Mouse (Mus musculus): ENCODE data around the gene Psd4.

Psd4 gene

GRCm38 (mm10) chr2:24429806-24430205 lies 62.4 kb downstream of the Psd4 start:
- no peak for DNase-seq (ENCODE audit: low read depth in 2 of 2, low spot score in 2 of 2)

DNA sequence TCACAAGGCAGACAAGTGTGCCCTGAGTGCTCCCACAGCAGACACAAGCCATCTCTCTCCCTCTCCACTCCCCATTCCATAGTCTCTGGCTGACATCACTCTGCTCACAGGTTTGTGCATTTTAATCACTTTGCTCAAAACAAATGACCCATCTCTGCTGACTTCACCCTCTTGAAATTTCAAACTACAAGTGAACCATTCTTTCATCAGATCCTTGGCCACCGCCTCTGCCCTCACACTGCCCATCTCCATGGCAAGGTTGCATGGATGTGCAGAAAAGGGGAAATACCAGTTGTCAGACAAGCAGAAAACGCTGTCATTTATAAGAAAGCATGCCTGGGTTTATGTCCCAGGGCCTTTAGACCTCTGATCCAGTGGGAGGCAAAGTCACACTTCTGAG lies 67.3 kb downstream of the Psd4 start:
- no peak for DNase-seq (ENCODE audit: low read depth in 2 of 2, low spot score in 2 of 2)

- no peak for DNase-seq (ENCODE audit: low read depth in 2 of 2, low spot score in 2 of 2)
These were observed 68.3 kb downstream of the Psd4 start for GRCm38 (mm10) chr2:24435699-24436098.

DNA sequence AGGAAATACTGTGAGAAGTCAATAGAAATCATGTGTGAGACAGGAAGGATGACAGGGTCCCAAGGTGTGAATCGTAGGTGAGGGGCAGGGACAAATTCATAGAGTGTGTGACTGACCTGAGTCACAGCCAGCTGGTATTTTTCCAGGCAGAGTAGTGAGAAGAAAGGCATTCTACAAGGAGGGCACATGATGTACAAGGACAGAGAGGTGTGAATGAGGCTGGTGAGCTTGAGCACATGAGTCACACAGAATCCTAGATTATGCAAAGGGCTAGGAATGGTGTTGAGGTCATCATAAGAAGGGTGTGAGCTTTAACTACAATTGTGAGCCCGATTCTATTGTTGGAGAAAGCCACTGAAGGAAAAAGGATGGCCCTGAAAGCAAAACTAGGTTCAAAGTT lies 72.7 kb downstream of the Psd4 start:
- no peak for DNase-seq (ENCODE audit: low read depth in 2 of 2, low spot score in 2 of 2)

DNA sequence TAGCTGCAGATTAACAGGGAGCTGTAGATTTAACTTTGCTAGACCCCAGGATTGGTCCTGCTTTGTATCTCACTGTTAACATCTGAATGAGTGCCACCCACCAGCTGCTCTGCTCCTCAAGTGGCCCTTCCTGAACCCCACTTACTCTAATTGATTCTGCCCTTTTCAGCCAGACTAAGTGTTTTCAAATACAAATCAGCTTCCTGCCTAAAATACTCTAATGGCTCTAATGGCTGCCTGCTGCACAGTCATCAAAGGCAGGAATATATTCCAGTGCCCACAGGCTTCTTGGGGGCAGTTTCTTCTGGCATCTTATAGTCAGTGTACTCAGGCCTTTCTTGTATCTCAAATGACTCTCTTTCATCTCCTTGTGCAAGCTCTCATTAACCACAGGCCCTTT lies 74.5 kb downstream of the Psd4 start:
- no peak for DNase-seq (ENCODE audit: low read depth in 2 of 2, low spot score in 2 of 2)

- no peak for DNase-seq (ENCODE audit: low read depth in 2 of 2, low spot score in 2 of 2)
These were observed 75.0 kb downstream of the Psd4 start for GRCm38 (mm10) chr2:24442303-24442925.

GRCm38 (mm10) chr2:24443256-24443790 lies 75.9 kb downstream of the Psd4 start:
- DNase-seq (ENCODE audit: low read depth in 2 of 2, low spot score in 2 of 2): no peak

DNA sequence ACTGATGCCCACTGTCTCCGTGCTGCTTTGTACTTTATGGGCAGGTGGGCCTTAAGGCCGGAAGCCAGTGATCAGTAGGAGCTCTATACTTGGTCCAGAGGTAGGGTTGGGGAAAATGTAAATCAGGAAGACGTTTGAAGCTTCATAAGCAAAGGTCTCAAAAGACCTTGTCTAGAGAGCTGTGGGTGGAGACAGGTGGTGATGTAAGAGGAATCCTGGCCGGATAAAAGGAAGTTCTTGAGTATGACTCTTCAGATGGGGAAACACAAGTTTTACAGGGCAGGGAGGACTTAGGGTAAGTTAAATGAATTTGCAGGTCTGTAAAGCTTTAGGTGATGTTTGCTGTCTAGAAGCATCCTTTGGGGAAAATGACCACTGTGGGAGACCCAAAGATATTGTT lies 81.7 kb downstream of the Psd4 start:
- no peak for DNase-seq (ENCODE audit: low read depth in 2 of 2, low spot score in 2 of 2)

GRCm38 (mm10) chr2:24453206-24453605 lies 85.8 kb downstream of the Psd4 start:
- no peak for DNase-seq (ENCODE audit: low read depth in 2 of 2, low spot score in 2 of 2)

DNA sequence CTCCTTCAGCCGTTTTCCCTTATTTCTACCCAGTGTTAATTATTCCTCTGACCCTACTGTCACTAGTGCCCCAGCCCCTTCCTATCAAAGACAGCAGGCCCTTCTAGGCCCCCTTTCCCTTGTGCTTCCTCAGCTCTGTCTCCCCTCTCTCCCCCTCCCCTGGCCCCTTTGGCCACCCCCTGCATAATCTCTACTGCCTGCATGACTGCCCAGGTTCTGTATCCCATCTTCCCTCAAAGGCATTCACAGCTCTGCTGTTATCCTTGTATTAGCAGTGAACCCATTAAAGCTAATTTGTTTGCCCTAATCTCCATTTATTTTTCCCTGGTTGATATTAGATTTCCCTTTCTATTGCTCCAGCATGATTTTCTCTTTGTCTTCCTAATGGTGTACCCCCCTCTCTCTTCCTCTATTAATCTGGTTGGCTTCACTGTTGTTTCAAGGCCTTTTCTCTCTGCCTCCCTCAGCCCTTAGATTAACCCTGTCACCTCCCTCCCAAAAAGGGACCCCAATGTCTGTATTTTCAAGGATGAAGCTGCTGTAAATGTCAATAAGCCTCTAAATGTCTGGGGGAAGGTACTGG lies 87.1 kb downstream of the Psd4 start:
- DNase-seq (ENCODE audit: low read depth in 2 of 2, low spot score in 2 of 2): no peak

DNA sequence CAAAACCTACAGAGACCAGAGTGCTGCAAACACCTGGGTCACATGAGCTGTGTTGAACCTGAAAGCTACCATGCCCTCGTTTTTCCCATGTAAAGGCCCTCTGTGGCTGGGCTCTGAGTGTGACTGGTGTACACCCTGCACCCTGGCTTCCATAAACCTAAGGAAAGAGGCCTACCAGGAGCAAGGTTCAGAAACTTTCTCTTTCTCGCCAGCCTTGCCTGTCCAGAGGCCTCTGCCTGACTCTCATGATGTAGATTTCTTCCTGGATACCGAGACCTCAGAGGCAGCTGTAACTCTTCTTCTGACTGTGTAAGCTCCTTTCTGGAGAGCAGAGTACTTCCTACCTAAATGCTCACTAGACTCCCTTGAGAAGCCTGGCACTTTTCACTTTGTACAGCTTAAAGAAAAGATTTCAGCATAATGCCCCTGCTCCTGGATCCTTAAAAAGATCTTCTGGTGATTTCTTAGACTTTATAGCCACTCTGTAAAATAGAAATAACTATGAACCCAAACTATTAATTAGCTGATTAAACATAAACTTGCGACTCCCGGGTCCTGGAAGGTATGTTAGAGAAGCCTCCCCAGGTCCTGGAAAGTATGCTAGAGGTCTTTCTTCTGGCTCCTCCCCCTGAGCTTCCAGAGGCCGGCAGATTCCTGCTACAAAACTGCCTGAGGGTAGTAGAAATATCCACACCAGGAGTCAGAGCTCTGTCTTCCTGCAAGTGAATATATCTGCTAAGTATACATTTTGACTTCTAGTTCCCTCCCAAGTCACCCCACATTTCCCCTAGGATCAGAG lies 87.9 kb downstream of the Psd4 start:
- DNase-seq (ENCODE audit: low read depth in 2 of 2, low spot score in 2 of 2): no peak

- DNase-seq (ENCODE audit: low read depth in 2 of 2, low spot score in 2 of 2): no peak
These were observed 89.5 kb downstream of the Psd4 start for GRCm38 (mm10) chr2:24456841-24457240.

GRCm38 (mm10) chr2:24460112-24460807 lies 92.9 kb downstream of the Psd4 start:
- no peak for DNase-seq (ENCODE audit: low read depth in 2 of 2, low spot score in 2 of 2)

DNA sequence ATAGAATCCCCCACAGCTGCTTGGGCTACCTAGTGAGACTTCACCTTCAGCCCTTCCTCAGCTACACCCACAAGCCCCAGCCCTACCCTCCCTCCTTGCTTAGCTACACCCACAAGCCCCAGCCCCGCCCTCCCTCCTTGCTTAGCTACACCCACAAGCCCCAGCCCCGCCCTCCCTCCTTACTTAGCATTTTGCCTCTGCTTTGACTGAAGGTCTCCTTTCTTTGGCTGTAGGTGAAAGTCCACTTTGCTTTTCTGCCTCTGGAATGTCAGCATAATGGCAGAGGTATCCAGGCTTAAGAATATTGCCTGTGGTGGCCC lies 93.4 kb downstream of the Psd4 start:
- DNase-seq (ENCODE audit: low read depth in 2 of 2, low spot score in 2 of 2): no peak

Measured in CD8-positive naive resting alpha-beta T cell, adult 2 months (primary cell).